Comparison of ENCODE assay signal across 15 mouse cellular contexts in genomic region chr9:40708448-40709140, GRCm38 (mm10). TPM values are rescaled to one million over a fixed set of nuclear protein-coding genes. Genes with fewer than 3 reads are reported as not detected.
DNase-seq lines count a peak whose midpoint lies in the region; ATAC-seq lines count a peak whose summit lies in the region.
"Had no signal": no experiment of that assay in that cellular context is flagged by ENCODE, and none has a peak within 500 bp of the region (broad histone marks: within the 10 kb centered on the region; RNA-seq: fewer than 3 reads in every experiment).

No protein-coding gene starts in this region.

- no peaks in the 10 kb centered on the region for H3K36me3 ChIP-seq in intestine, embryonic 14.5 days (ENCODE audit: control insufficient read depth, insufficient read depth, low read length)
- no peaks in the 10 kb centered on the region for H3K36me3 ChIP-seq in intestine, embryonic 15.5 days
- no peaks in the 10 kb centered on the region for H3K36me3 ChIP-seq in forebrain, embryonic 15.5 days
- H3K36me3 ChIP-seq in midbrain, embryonic 14.5 days (ENCODE audit: control insufficient read depth, insufficient read depth, low read length): no peaks in the 10 kb centered on the region

- H3K9me3 ChIP-seq in intestine, embryonic 14.5 days (ENCODE audit: control insufficient read depth, low read length): no peaks in the 10 kb centered on the region
- no peaks in the 10 kb centered on the region for H3K9me3 ChIP-seq in intestine, embryonic 15.5 days
- H3K9me3 ChIP-seq in forebrain, embryonic 15.5 days: no peaks in the 10 kb centered on the region
- H3K9me3 ChIP-seq in midbrain, embryonic 14.5 days (ENCODE audit: control insufficient read depth, low read length): no peaks in the 10 kb centered on the region

- H3K4me1 ChIP-seq in intestine, embryonic 14.5 days (replicated peaks; ENCODE audit: control insufficient read depth, insufficient read depth, low read length): peaks cover 29% of the 10 kb centered on the region
- H3K4me1 ChIP-seq in intestine, embryonic 15.5 days (replicated peaks): peaks cover 23% of the 10 kb centered on the region
- H3K4me1 ChIP-seq in forebrain, embryonic 15.5 days: peaks cover 23% of the 10 kb centered on the region
- peaks cover 15% of the 10 kb centered on the region for H3K4me1 ChIP-seq in midbrain, embryonic 14.5 days (ENCODE audit: control insufficient read depth, insufficient read depth, low read length)

- WGBS in intestine, embryonic 14.5 days: 63% methylated on average over 12 of the region's 12 CpGs
- WGBS in intestine, embryonic 15.5 days: 66% methylated on average over 12 of the region's 12 CpGs
- WGBS in forebrain, embryonic 15.5 days: 27% methylated on average over 12 of the region's 12 CpGs
- 9% methylated on average over 12 of the region's 12 CpGs for WGBS in midbrain, embryonic 14.5 days

- no peak overlapping the region for H3K9ac ChIP-seq in intestine, embryonic 14.5 days (ENCODE audit: low read length)
- H3K9ac ChIP-seq in intestine, embryonic 15.5 days: no peak overlapping the region
- H3K9ac ChIP-seq in forebrain, embryonic 15.5 days (replicated peaks): no peak overlapping the region
- no peak overlapping the region for H3K9ac ChIP-seq in midbrain, embryonic 14.5 days (replicated peaks; ENCODE audit: low read length)
- H3K9ac ChIP-seq: liver, embryonic 14.5 days had no signal

- DNase-seq in intestine, embryonic 14.5 days (ENCODE audit: low spot score): no peak
- DNase-seq in cerebellum, postnatal 25 days: peak; percentile 52 to 64
- DNase-seq in midbrain, embryonic 14.5 days: peak; percentile 71
- DNase-seq in T-cell, adult 2 months (ENCODE audit: low spot score): no peak
- no peak for DNase-seq in ovary, postnatal 36 days (ENCODE audit: low spot score)
- no peak for DNase-seq in adrenal gland, postnatal 14 days
- DNase-seq: heart, postnatal 10 days; layer of hippocampus, adult 9-11 months; thymus, postnatal 25 days had no signal

- no peaks in the 10 kb centered on the region for H3K27me3 ChIP-seq in intestine, embryonic 14.5 days (replicated peaks; ENCODE audit: control insufficient read depth, insufficient read depth, low read length)
- no peaks in the 10 kb centered on the region for H3K27me3 ChIP-seq in intestine, embryonic 15.5 days (replicated peaks)
- H3K27me3 ChIP-seq in forebrain, embryonic 15.5 days: no peaks in the 10 kb centered on the region
- no peaks in the 10 kb centered on the region for H3K27me3 ChIP-seq in midbrain, embryonic 14.5 days (ENCODE audit: control insufficient read depth, insufficient read depth, low read length)

- 0 out of 2 replicates have a peak overlapping the region, but pooled peaks have one; percentile 19 for H3K27ac ChIP-seq in intestine, embryonic 14.5 days (ENCODE audit: low read depth)
- no peak overlapping the region for H3K27ac ChIP-seq in intestine, embryonic 15.5 days
- peak overlapping the region; percentile 53 for H3K27ac ChIP-seq in forebrain, embryonic 15.5 days (replicated peaks)
- H3K27ac ChIP-seq in midbrain, embryonic 14.5 days (replicated peaks; ENCODE audit: low read depth, low read length): peak overlapping the region; percentile 72
- H3K27ac ChIP-seq: liver, embryonic 14.5 days had no signal

- no peak for ATAC-seq in intestine, embryonic 14.5 days (replicated peaks; ENCODE audit: low FRiP score, low TSS enrichment, low read depth)
- no peak for ATAC-seq in intestine, embryonic 15.5 days
- ATAC-seq in forebrain, embryonic 15.5 days (replicated peaks): 0 out of 2 replicates have a peak, but pooled peaks have one; percentile 49
- ATAC-seq in midbrain, embryonic 14.5 days (ENCODE audit: low FRiP score, low TSS enrichment): peak; percentile 52

- no peak overlapping the region for H3K4me2 ChIP-seq in intestine, embryonic 14.5 days (ENCODE audit: low read length)
- no peak overlapping the region for H3K4me2 ChIP-seq in intestine, embryonic 15.5 days (replicated peaks)
- no peak overlapping the region for H3K4me2 ChIP-seq in forebrain, embryonic 15.5 days (replicated peaks)
- no peak overlapping the region for H3K4me2 ChIP-seq in midbrain, embryonic 14.5 days (ENCODE audit: low read length)

- no peak overlapping the region for H3K4me3 ChIP-seq in intestine, embryonic 14.5 days (ENCODE audit: low read depth, low read length)
- H3K4me3 ChIP-seq in intestine, embryonic 15.5 days (replicated peaks): no peak overlapping the region
- H3K4me3 ChIP-seq in forebrain, embryonic 15.5 days: no peak overlapping the region
- no peak overlapping the region for H3K4me3 ChIP-seq in midbrain, embryonic 14.5 days (replicated peaks; ENCODE audit: low read depth, low read length)

RNA-seq across cellular contexts. Expression of gene Clmp, which starts 22.8 kb away (rescaled TPM):
- 43.5 and 43.9 TPM in 2 replicates for polyA plus RNA-seq in intestine, embryonic 14.5 days (2014; fragmentation: Nextera tagmentation; extraction: Ambion mirVana)
- polyA plus RNA-seq in intestine, embryonic 15.5 days (2015; fragmentation: Nextera tagmentation; extraction: Ambion mirVana): 25.6 and 26.7 TPM in 2 replicates
- polyA plus RNA-seq in forebrain, embryonic 15.5 days (2015; fragmentation: Nextera tagmentation; extraction: Ambion mirVana): 53.9 and 56.3 TPM in 2 replicates
- 57.4 and 60.2 TPM in 2 replicates for polyA plus RNA-seq in midbrain, embryonic 14.5 days (2014; fragmentation: Nextera tagmentation; extraction: Ambion mirVana)
- 6.5 and 7.4 TPM in 2 replicates for total RNA-seq in adrenal gland, postnatal 14 days (2021)
- total RNA-seq: CH12.LX had no signal

RNA-seq across cellular contexts. Expression of gene Gm21915, which starts 38.2 kb away (rescaled TPM):
- not detected in 2 replicates for polyA plus RNA-seq in intestine, embryonic 14.5 days (2014; fragmentation: Nextera tagmentation; extraction: Ambion mirVana)
- not detected in 2 replicates for polyA plus RNA-seq in intestine, embryonic 15.5 days (2015; fragmentation: Nextera tagmentation; extraction: Ambion mirVana)
- not detected in 2 replicates for polyA plus RNA-seq in forebrain, embryonic 15.5 days (2015; fragmentation: Nextera tagmentation; extraction: Ambion mirVana)
- polyA plus RNA-seq in midbrain, embryonic 14.5 days (2014; fragmentation: Nextera tagmentation; extraction: Ambion mirVana): not detected in 2 replicates
- not detected in 2 replicates for total RNA-seq in adrenal gland, postnatal 14 days (2021)
- total RNA-seq: CH12.LX; heart, postnatal 10 days had no signal
- polyA plus RNA-seq: frontal cortex, adult 2 months; liver, embryonic 14.5 days; small intestine, adult 2 months had no signal

Comparison
In these comparisons a context has a peak if more than half of its experiments do, and no peak if none do; other contexts are left out.
1. ATAC-seq: peak in forebrain, embryonic 15.5 days (single experiment) and midbrain, embryonic 14.5 days (single experiment); none in intestine, embryonic 14.5 days (single experiment) and intestine, embryonic 15.5 days (single experiment).
2. DNase-seq: peak in cerebellum, postnatal 25 days (2 of 2) and midbrain, embryonic 14.5 days (single experiment); none in intestine, embryonic 14.5 days (single experiment), T-cell, adult 2 months (single experiment), ovary, postnatal 36 days (single experiment) and adrenal gland, postnatal 14 days (single experiment).